Mouse (Mus musculus): Measurements from ENCODE around the gene Gns. TPM values are rescaled to one million over a fixed set of nuclear protein-coding genes. Genes with fewer than 3 reads are reported as not detected.

Gene Gns
- polyA plus RNA-seq, 2 experiments: 7.3 to 12.2 TPM

DNA sequence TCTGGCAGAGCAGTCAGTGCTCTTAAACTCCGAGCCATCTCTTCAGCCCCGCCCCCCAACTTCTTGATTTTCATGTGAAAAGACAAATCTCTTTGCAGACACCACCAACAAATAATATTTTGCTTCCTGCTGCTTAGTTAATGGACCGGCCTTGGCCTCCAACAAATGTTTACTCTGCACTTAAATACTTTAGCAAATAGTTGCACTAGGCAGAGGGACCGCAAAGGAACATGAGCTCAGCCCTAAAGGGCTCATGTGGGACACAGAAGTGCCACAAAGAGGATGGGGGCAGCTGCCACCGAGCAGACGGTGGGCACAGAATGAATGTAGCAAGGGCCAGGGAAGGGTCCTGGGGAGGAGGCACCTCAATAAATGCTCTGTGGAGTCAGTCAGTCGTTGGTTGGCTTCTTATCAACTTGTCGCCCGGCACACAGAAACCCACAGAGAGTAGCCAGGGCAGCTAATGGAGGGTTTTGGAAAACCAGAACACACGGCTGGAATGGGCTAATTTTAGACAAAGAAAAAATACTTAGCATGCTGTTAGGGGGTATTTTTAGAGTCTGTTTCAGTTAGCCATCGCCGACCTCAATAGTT, 67.2 kb downstream of the Gns start:
- ATAC-seq (ENCODE audit: insufficient read depth) (peak; percentile 57; the same call in 1 of the 2 replicates), DNase-seq (ENCODE audit: low read depth in 3 of 3, low spot score in 3 of 3) (no peak)
- no peaks in the 10 kb centered on the region for H3K9me3 ChIP-seq (ENCODE audit: control insufficient read depth, low read length)
- H3K4me2 ChIP-seq (ENCODE audit: low read depth): peak overlapping the region; percentile 59
- TF ChIP-seq EP300 (IDR thresholded peaks at IDR 0.05; ENCODE audit: low read depth): no peak; the same call in 1 of the 2 replicates
- no peaks in the 10 kb centered on the region for H3K36me3 ChIP-seq (replicated peaks; ENCODE audit: control insufficient read depth, insufficient read depth, low read depth)
- H3K27ac ChIP-seq: no peak overlapping the region; the same call in 1 of the 2 replicates
- H3K9ac ChIP-seq (replicated peaks): peak overlapping the region; percentile 23; the same call in 1 of the 2 replicates
- H3K27me3 ChIP-seq (ENCODE audit: control insufficient read depth, insufficient read depth, low read length): no peaks in the 10 kb centered on the region
- H3K4me1 ChIP-seq (replicated peaks; ENCODE audit: control insufficient read depth in 2 of 2, insufficient read depth in 2 of 2, low read length in 1 of 2): peaks cover 21 to 52% of the 10 kb centered on the region in 2 experiments
- WGBS (ENCODE audit: insufficient replicate concordance): 12% methylated on average over 12 of the region's 12 CpGs
- H3K4me3 ChIP-seq (ENCODE audit: insufficient read depth in 1 of 2, low read depth in 2 of 2, low read length in 2 of 2): peak overlapping the region in 1 of 2 experiments; percentile 3; a peak in 1 of 4 replicates

DNA sequence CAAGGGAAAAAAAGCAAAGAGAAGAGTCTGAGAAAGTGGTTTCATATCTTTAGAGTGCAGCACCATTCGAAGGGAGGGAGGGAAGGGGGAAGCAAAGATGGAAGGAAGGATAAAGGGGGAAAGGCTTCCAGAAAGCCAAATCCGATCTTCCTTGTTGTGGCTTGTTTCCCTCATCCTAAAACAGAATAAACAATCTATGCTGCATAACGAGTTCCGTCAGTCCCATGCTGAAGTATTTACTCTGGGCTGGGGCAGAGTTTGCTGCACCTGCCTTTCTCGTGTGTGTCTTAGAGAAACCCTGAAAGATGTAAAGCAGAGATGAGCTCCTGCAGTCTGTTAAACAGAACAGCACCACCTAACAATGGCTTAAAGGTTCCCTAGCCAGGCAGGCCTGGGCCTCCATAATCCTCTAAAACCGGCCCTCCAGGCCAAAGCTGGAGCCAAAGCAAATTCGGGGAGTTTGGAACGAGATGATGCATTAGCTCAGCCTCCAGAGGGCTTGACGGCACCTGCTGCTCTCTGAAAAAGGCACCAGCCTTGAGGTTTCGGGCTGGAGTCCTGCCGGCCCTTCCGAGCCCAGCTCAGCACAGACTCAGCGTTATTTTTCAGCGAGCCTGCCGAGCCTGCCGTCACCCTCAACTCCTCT, 67.9 kb downstream of the Gns start:
- DNase-seq (ENCODE audit: low read depth in 3 of 3, low spot score in 3 of 3) (peak in 1 of 3 experiments; percentile 37), ATAC-seq (ENCODE audit: insufficient read depth) (peak; percentile 56; the same call in 1 of the 2 replicates)
- Histone ChIP-seq H3K36me3 (replicated peaks; ENCODE audit: control insufficient read depth, insufficient read depth, low read depth) (no peaks in the 10 kb centered on the region), H3K4me3 (ENCODE audit: insufficient read depth in 1 of 2, low read depth in 2 of 2, low read length in 2 of 2) (0 out of 4 replicates have a peak overlapping the region, but pooled peaks of 1 of the 2 experiments have one; percentile 3), H3K27me3 (ENCODE audit: control insufficient read depth, insufficient read depth, low read length) (no peaks in the 10 kb centered on the region), H3K9me3 (ENCODE audit: control insufficient read depth, low read length) (no peaks in the 10 kb centered on the region), H3K4me2 (ENCODE audit: low read depth) (peak overlapping the region; percentile 59), H3K27ac (no peak overlapping the region), H3K4me1 (replicated peaks; ENCODE audit: control insufficient read depth in 2 of 2, insufficient read depth in 2 of 2, low read length in 1 of 2) (peaks cover 21 to 47% of the 10 kb centered on the region in 2 experiments), H3K9ac (replicated peaks) (peak overlapping the region; percentile 51)
- 13% methylated on average over 16 of the region's 16 CpGs for WGBS (ENCODE audit: insufficient replicate concordance)
- TF ChIP-seq EP300 (IDR thresholded peaks at IDR 0.05; ENCODE audit: low read depth): peak; percentile 33; the same call in 1 of the 2 replicates
- TF ChIP-seq CTCF (IDR thresholded peaks at IDR 0.05; ENCODE audit: low read depth): no peak

DNA sequence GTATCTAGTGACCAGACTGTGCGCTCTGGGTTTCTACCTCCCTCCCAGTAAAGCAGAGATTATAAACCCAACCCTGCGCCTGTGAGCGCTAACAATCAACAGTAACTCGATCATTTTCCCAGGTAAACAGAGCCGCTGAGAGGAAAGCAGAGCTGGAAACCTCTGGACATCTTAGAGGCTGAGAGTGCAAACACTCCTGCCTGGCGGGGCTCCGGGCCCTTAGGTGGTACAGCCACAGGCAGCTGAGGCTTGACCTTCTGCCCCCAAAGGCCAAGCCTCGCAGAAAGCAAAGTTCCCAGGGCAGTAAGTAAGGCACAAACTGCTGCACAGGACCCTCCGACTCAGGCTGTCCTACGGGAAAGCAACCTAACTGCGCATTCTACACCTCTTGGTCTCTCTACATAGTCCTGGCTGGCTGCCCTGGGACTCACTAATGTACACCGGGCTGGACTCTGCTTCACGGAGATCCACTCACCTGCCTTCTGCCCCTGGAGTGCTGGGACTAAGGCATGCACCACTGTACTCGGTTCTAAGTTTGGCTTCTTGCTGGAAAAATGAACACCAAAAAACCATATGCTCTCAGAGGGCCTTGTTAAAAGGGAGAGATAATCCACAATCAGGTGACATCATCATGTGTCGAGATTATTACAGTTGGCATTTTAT, 69.7 kb downstream of the Gns start:
- Histone ChIP-seq H3K27ac (no peak overlapping the region), H3K4me2 (ENCODE audit: low read depth) (no peak overlapping the region), H3K4me1 (replicated peaks; ENCODE audit: control insufficient read depth in 2 of 2, insufficient read depth in 2 of 2, low read length in 1 of 2) (peaks cover 21 to 41% of the 10 kb centered on the region in 2 experiments), H3K9me3 (ENCODE audit: control insufficient read depth, low read length) (no peaks in the 10 kb centered on the region), H3K9ac (replicated peaks) (no peak overlapping the region), H3K36me3 (replicated peaks; ENCODE audit: control insufficient read depth, insufficient read depth, low read depth) (no peaks in the 10 kb centered on the region), H3K27me3 (ENCODE audit: control insufficient read depth, insufficient read depth, low read length) (no peaks in the 10 kb centered on the region), H3K4me3 (ENCODE audit: insufficient read depth in 1 of 2, low read depth in 2 of 2, low read length in 2 of 2) (no peak overlapping the region)
- 72% methylated on average over 15 of the region's 15 CpGs for WGBS (ENCODE audit: insufficient replicate concordance)
- TF ChIP-seq CTCF (IDR thresholded peaks at IDR 0.05; ENCODE audit: low read depth): no peak
- TF ChIP-seq EP300 (IDR thresholded peaks at IDR 0.05; ENCODE audit: low read depth): no peak
- ATAC-seq (ENCODE audit: insufficient read depth) (no peak), DNase-seq (ENCODE audit: low read depth in 3 of 3, low spot score in 3 of 3) (no peak)

DNA sequence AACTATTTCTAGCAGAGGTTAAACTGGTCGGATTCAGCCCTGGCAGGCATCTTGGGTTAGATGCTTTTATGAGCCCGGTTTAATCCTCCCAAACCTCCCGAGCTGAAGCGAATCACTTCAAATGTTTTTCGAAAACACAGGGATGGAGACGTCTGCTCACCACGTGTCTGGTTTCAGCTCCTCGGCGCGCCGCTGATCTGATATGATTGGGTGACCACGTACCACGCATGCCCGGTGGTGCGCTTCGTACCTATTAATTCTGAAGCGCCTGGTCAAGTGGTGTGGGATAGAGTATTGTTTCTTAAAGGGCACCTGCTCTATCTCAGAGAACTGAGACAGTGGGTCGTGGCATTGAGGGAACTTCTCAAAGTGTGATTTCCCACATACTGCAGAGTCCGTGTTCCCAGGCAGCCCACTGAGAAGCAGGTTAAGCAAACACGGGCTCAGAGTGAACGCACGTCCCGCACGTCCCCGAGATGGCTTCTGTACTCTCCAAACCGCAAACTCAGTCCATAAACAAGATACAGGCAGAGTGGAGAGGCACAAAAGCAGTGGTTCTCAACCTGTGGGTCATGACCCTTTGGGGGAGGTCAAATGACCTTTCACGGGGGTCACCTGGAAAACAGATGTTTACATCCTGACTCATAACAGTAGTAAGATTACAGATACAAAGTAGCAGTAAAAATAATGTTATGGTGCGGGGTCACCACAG, 70.8 kb downstream of the Gns start:
- Histone ChIP-seq H3K9me3 (ENCODE audit: control insufficient read depth, low read length) (no peaks in the 10 kb centered on the region), H3K9ac (replicated peaks) (no peak overlapping the region), H3K4me1 (replicated peaks; ENCODE audit: control insufficient read depth in 2 of 2, insufficient read depth in 2 of 2, low read length in 1 of 2) (peaks cover 21 to 31% of the 10 kb centered on the region in 2 experiments), H3K4me2 (ENCODE audit: low read depth) (no peak overlapping the region), H3K36me3 (replicated peaks; ENCODE audit: control insufficient read depth, insufficient read depth, low read depth) (no peaks in the 10 kb centered on the region), H3K4me3 (ENCODE audit: insufficient read depth in 1 of 2, low read depth in 2 of 2, low read length in 2 of 2) (no peak overlapping the region), H3K27me3 (ENCODE audit: control insufficient read depth, insufficient read depth, low read length) (no peaks in the 10 kb centered on the region), H3K27ac (no peak overlapping the region)
- TF ChIP-seq CTCF (IDR thresholded peaks at IDR 0.05; ENCODE audit: low read depth) (no peak), EP300 (IDR thresholded peaks at IDR 0.05; ENCODE audit: low read depth) (no peak)
- ATAC-seq (ENCODE audit: insufficient read depth) (no peak), DNase-seq (ENCODE audit: low read depth in 3 of 3, low spot score in 3 of 3) (no peak)
- 66% methylated on average over 28 of the region's 28 CpGs for WGBS (ENCODE audit: insufficient replicate concordance)

Measured in liver, embryonic 14.5 days (tissue).